Mouse (Mus musculus) ES-Bruce4 (cell line): ENCODE results near the gene Lrmda.

Source experiments
- CTCF ChIP-seq: IDR thresholded peaks from one replicate; pipeline ENCODE4 v1.8.1; 2011; ENCODE audit warnings: low read depth, low read length
- EP300 ChIP-seq: IDR thresholded peaks from 2 replicates; pipeline ENCODE4 v1.6.1; 2011; ENCODE audit warnings: low read depth, low read length; ENCODE audit not compliant: insufficient read depth
- POLR2A ChIP-seq: IDR thresholded peaks from one replicate; pipeline ENCODE4 v1.8.1; 2011; ENCODE audit warnings: low read length; ENCODE audit not compliant: insufficient read depth

DNA sequence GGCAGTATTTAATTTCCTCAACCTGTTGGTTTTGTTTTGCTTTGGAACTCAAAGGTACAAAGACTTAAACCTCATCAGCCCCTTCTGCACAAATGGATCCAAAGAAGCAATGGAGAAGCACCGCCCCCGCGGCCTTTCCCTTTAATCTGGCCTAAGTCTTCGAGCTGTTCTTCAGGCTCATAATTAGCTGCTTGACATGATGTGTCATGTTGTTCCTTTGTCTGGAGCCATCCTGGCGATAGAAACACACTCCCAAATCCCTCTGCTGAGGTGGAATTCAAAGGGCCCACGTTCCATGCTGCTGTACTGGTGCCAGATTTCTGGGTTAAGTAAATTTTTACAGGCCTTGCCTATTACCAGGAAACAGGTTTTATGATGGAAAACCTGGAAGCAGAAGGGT lies 263.3 kb downstream of the Lrmda start:
- TF ChIP-seq CTCF, result no peak
- no peak for TF ChIP-seq EP300
- no peak for TF ChIP-seq POLR2A
